Mouse (Mus musculus): ENCODE data around the gene Nmnat3. TPM values are rescaled to one million over a fixed set of nuclear protein-coding genes. Genes with fewer than 3 reads are reported as not detected.
A peak's percentile ranks its signal among the peaks of the same experiment; 100 is the strongest.

Nmnat3 gene
- polyA plus RNA-seq, 1 experiment from 2014 or later, result 7.7 TPM

- TF ChIP-seq CTCF (IDR thresholded peaks at IDR 0.05; ENCODE audit: low read depth) (peak; percentile 96), EP300 (optimal IDR thresholded peaks at IDR 0.05) (no peak)
- no peak overlapping the region for H3K27ac ChIP-seq (replicated peaks)
- no peak overlapping the region for H3K4me3 ChIP-seq (ENCODE audit: low read depth, low read length)
- no peaks in the 10 kb centered on the region for H3K27me3 ChIP-seq (ENCODE audit: control insufficient read depth, insufficient read depth, low read length)
- no peak overlapping the region for H3K4me2 ChIP-seq (replicated peaks; ENCODE audit: low read depth)
- WGBS, result 31% methylated on average over 3 of the region's 3 CpGs
- ATAC-seq (ENCODE audit: low FRiP score, low TSS enrichment), result peak; percentile 69
- no peak overlapping the region for H3K9ac ChIP-seq (ENCODE audit: low read length)
- no peaks in the 10 kb centered on the region for H3K9me3 ChIP-seq (ENCODE audit: control insufficient read depth, low read length)
- no peaks in the 10 kb centered on the region for H3K36me3 ChIP-seq (ENCODE audit: control insufficient read depth, insufficient read depth, low read length)
- DNase-seq (ENCODE audit: low spot score), result peak; percentile 85
- no peaks in the 10 kb centered on the region for H3K4me1 ChIP-seq (replicated peaks; ENCODE audit: control insufficient read depth, insufficient read depth)
Measured at GRCm38 (mm10) chr9:98409137-98409536, 121.9 kb downstream of the Nmnat3 start.

DNA sequence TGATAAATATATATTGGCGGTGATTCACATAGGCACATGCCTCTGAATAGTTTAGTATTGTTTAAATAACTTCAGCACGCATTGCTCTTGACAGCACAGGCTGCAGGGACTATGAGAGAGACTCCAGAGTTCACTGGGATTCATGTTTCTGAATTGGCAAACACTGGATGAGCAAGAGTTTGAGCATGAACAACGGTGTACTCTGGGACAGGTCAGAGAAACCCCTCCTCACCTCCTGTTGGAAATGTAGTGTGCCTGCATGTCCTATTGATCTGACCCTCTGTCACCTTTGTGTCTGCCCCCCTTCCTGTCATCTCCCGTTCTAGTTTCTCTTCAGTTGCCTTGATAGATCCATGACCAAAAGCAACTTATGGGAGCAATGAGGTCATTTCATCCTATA is 128.2 kb downstream of the Nmnat3 start:
- WGBS, result 76% methylated on average over 4 of the region's 4 CpGs
- Histone ChIP-seq H3K4me2 (replicated peaks; ENCODE audit: low read depth) (no peak overlapping the region), H3K9me3 (ENCODE audit: control insufficient read depth, low read length) (no peaks in the 10 kb centered on the region), H3K27me3 (ENCODE audit: control insufficient read depth, insufficient read depth, low read length) (no peaks in the 10 kb centered on the region), H3K27ac (replicated peaks) (no peak overlapping the region), H3K9ac (ENCODE audit: low read length) (no peak overlapping the region), H3K4me3 (ENCODE audit: low read depth, low read length) (no peak overlapping the region), H3K36me3 (ENCODE audit: control insufficient read depth, insufficient read depth, low read length) (no peaks in the 10 kb centered on the region), H3K4me1 (replicated peaks; ENCODE audit: control insufficient read depth, insufficient read depth) (no peaks in the 10 kb centered on the region)
- TF ChIP-seq EP300 (optimal IDR thresholded peaks at IDR 0.05), result no peak
- no peak for TF ChIP-seq CTCF (IDR thresholded peaks at IDR 0.05; ENCODE audit: low read depth)
- no peak for DNase-seq (ENCODE audit: low spot score)
- ATAC-seq (ENCODE audit: low FRiP score, low TSS enrichment), result no peak

GRCm38 (mm10) chr9:98417919-98418318 is 130.7 kb downstream of the Nmnat3 start:
- peak; percentile 61; the same call in 1 of the 2 replicates for ATAC-seq (ENCODE audit: low FRiP score, low TSS enrichment)
- Histone ChIP-seq H3K4me1 (replicated peaks; ENCODE audit: control insufficient read depth, insufficient read depth) (no peaks in the 10 kb centered on the region), H3K9ac (ENCODE audit: low read length) (no peak overlapping the region), H3K9me3 (ENCODE audit: control insufficient read depth, low read length) (no peaks in the 10 kb centered on the region), H3K36me3 (ENCODE audit: control insufficient read depth, insufficient read depth, low read length) (no peaks in the 10 kb centered on the region), H3K4me2 (replicated peaks; ENCODE audit: low read depth) (no peak overlapping the region), H3K4me3 (ENCODE audit: low read depth, low read length) (no peak overlapping the region), H3K27me3 (ENCODE audit: control insufficient read depth, insufficient read depth, low read length) (no peaks in the 10 kb centered on the region), H3K27ac (replicated peaks) (no peak overlapping the region)
- TF ChIP-seq EP300 (optimal IDR thresholded peaks at IDR 0.05) (no peak), CTCF (IDR thresholded peaks at IDR 0.05; ENCODE audit: low read depth) (peak; percentile 89)
- DNase-seq (ENCODE audit: low spot score), result peak; percentile 51
- WGBS, result 43% methylated on average over 7 of the region's 7 CpGs

GRCm38 (mm10) chr9:98418346-98418745 is 131.1 kb downstream of the Nmnat3 start:
- DNase-seq (ENCODE audit: low spot score) (no peak), ATAC-seq (ENCODE audit: low FRiP score, low TSS enrichment) (0 out of 2 replicates have a peak, but pooled peaks have one; percentile 11)
- Histone ChIP-seq H3K9ac (ENCODE audit: low read length) (no peak overlapping the region), H3K27me3 (ENCODE audit: control insufficient read depth, insufficient read depth, low read length) (no peaks in the 10 kb centered on the region), H3K4me1 (replicated peaks; ENCODE audit: control insufficient read depth, insufficient read depth) (no peaks in the 10 kb centered on the region), H3K9me3 (ENCODE audit: control insufficient read depth, low read length) (no peaks in the 10 kb centered on the region), H3K4me2 (replicated peaks; ENCODE audit: low read depth) (no peak overlapping the region), H3K27ac (replicated peaks) (no peak overlapping the region), H3K36me3 (ENCODE audit: control insufficient read depth, insufficient read depth, low read length) (no peaks in the 10 kb centered on the region), H3K4me3 (ENCODE audit: low read depth, low read length) (no peak overlapping the region)
- TF ChIP-seq CTCF (IDR thresholded peaks at IDR 0.05; ENCODE audit: low read depth) (no peak), EP300 (optimal IDR thresholded peaks at IDR 0.05) (no peak)
- 66% methylated on average over 3 of the region's 3 CpGs for WGBS

- ATAC-seq (ENCODE audit: low FRiP score, low TSS enrichment), result no peak
- Histone ChIP-seq H3K4me2 (replicated peaks; ENCODE audit: low read depth) (no peak overlapping the region), H3K27me3 (ENCODE audit: control insufficient read depth, insufficient read depth, low read length) (no peaks in the 10 kb centered on the region), H3K27ac (replicated peaks) (no peak overlapping the region), H3K36me3 (ENCODE audit: control insufficient read depth, insufficient read depth, low read length) (no peaks in the 10 kb centered on the region), H3K9ac (ENCODE audit: low read length) (no peak overlapping the region), H3K9me3 (ENCODE audit: control insufficient read depth, low read length) (no peaks in the 10 kb centered on the region), H3K4me3 (ENCODE audit: low read depth, low read length) (no peak overlapping the region), H3K4me1 (replicated peaks; ENCODE audit: control insufficient read depth, insufficient read depth) (no peaks in the 10 kb centered on the region)
- DNase-seq (ENCODE audit: low spot score), result no peak
- WGBS, result 40% methylated on average over 1 of the region's 1 CpGs
- TF ChIP-seq EP300 (optimal IDR thresholded peaks at IDR 0.05) (no peak), CTCF (IDR thresholded peaks at IDR 0.05; ENCODE audit: low read depth) (no peak)
Measured at GRCm38 (mm10) chr9:98420666-98421065, 133.4 kb downstream of the Nmnat3 start.

GRCm38 (mm10) chr9:98421903-98422302 is 134.7 kb downstream of the Nmnat3 start:
- H3K4me3 ChIP-seq (ENCODE audit: low read depth, low read length), result no peak overlapping the region
- no peak for TF ChIP-seq CTCF (IDR thresholded peaks at IDR 0.05; ENCODE audit: low read depth)
- no peak for TF ChIP-seq EP300 (optimal IDR thresholded peaks at IDR 0.05)
- WGBS, result 57% methylated on average over 3 of the region's 3 CpGs
- H3K27ac ChIP-seq (replicated peaks), result no peak overlapping the region
- no peak overlapping the region for H3K9ac ChIP-seq (ENCODE audit: low read length)
- no peak overlapping the region for H3K4me2 ChIP-seq (replicated peaks; ENCODE audit: low read depth)
- H3K9me3 ChIP-seq (ENCODE audit: control insufficient read depth, low read length), result no peaks in the 10 kb centered on the region
- ATAC-seq (ENCODE audit: low FRiP score, low TSS enrichment) (no peak), DNase-seq (ENCODE audit: low spot score) (no peak)
- no peaks in the 10 kb centered on the region; the same call in 1 of the 2 replicates for H3K4me1 ChIP-seq (replicated peaks; ENCODE audit: control insufficient read depth, insufficient read depth)
- no peaks in the 10 kb centered on the region for H3K27me3 ChIP-seq (ENCODE audit: control insufficient read depth, insufficient read depth, low read length)
- no peaks in the 10 kb centered on the region for H3K36me3 ChIP-seq (ENCODE audit: control insufficient read depth, insufficient read depth, low read length)

Data from stomach, postnatal 0 days (tissue).